Mouse (Mus musculus): ENCODE results near the gene Parvb.

DNA sequence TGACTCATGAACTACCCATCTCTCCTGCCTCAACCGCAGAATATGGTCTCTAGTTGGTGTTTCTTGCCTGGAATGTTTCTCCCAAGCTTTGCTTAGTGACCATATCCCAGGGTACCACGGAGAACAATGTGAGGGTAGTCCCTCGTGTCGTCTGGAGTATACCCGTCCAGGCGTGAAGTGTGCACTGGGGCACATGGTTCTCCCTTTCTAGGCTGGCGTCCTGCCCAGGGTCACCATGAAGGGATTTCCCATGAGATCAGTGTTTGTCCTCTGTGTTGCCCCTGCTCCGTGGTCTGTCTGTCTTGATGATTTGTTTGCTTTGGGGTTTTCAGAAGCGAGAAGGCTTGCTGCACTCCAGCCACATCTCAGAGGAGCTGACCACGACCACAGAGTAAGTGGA, 63.4 kb downstream of the Parvb start:
- TF ChIP-seq CTCF (IDR thresholded peaks at IDR 0.05; ENCODE audit: low read depth) (no peak), EP300 (IDR thresholded peaks at IDR 0.05; ENCODE audit: low read depth) (no peak)
